Mouse (Mus musculus) myocyte (in vitro differentiated cells): Measurements from ENCODE around the gene Paqr6. TPM values are rescaled to one million over a fixed set of nuclear protein-coding genes. Genes with fewer than 3 reads are reported as not detected.

Experiments used
- H3K27me3 ChIP-seq: one replicate; pipeline ENCODE4 v1.6.1; 2011; ENCODE audit not compliant: control insufficient read depth, insufficient read depth, insufficient read length
- H3K36me3 ChIP-seq: one replicate; pipeline ENCODE4 v1.6.1; 2011; ENCODE audit not compliant: control insufficient read depth, insufficient read depth
- H3K4me2 ChIP-seq: one replicate; pipeline ENCODE4 v1.6.1; 2011; ENCODE audit warnings: low read depth, control low read depth
- H3K4me3 ChIP-seq: one replicate; pipeline ENCODE4 v1.5.1; 2011; ENCODE audit warnings: mild to moderate bottlenecking, control low read depth, moderate library complexity
- H3K79me2 ChIP-seq: one replicate; pipeline ENCODE4 v1.6.1; 2011; ENCODE audit not compliant: control insufficient read depth, insufficient read depth
- H3ac ChIP-seq: one replicate; pipeline ENCODE4 v1.6.1; 2011; ENCODE audit not compliant: control insufficient read depth, insufficient read length
- CEBPB ChIP-seq: IDR thresholded peaks from 2 replicates; pipeline ENCODE4 v1.6.1; 2011; ENCODE audit warnings: mild to moderate bottlenecking, moderate library complexity; ENCODE audit not compliant: poor library complexity, insufficient read depth, severe bottlenecking
- E2F4 ChIP-seq: IDR thresholded peaks from one replicate; pipeline ENCODE4 v1.6.1; 2011; ENCODE audit warnings: mild to moderate bottlenecking, control low read depth, moderate library complexity; ENCODE audit not compliant: insufficient read depth
- MAX ChIP-seq: IDR thresholded peaks from one replicate; pipeline ENCODE4 v1.6.1; 2011; ENCODE audit warnings: low read depth, mild to moderate bottlenecking, control low read depth
- MYOD1 ChIP-seq, 3 experiments: IDR thresholded peaks; one replicate each; pipeline ENCODE4 v1.6.1; 2011; ENCODE audit warnings: control low read depth in 2 of 3, low read depth in 2 of 3, mild to moderate bottlenecking in 2 of 3, moderate library complexity in 1 of 3; ENCODE audit not compliant: insufficient read length in 2 of 3, control insufficient read depth in 1 of 3
- MYOG ChIP-seq, 3 experiments: IDR thresholded peaks; one replicate each; pipeline ENCODE4 v1.6.1; 2011; ENCODE audit warnings: control low read depth in 2 of 3, low read depth in 2 of 3, mild to moderate bottlenecking in 2 of 3; ENCODE audit not compliant: insufficient read length in 2 of 3, control insufficient read depth in 1 of 3, insufficient read depth in 1 of 3
- POLR2A ChIP-seq: IDR thresholded peaks from one replicate; pipeline ENCODE4 v1.6.1; 2011; ENCODE audit warnings: low read depth, mild to moderate bottlenecking, control low read depth, moderate library complexity; ENCODE audit not compliant: insufficient read length
- POLR2AphosphoS2 ChIP-seq: IDR thresholded peaks from one replicate; pipeline ENCODE4 v1.6.1; 2011; ENCODE audit warnings: low read depth, control low read depth; ENCODE audit not compliant: insufficient read length
- REST ChIP-seq: IDR thresholded peaks from one replicate; pipeline ENCODE4 v1.6.1; 2011; ENCODE audit warnings: mild to moderate bottlenecking, control low read depth, moderate library complexity; ENCODE audit not compliant: insufficient read depth, insufficient read length
- SRF ChIP-seq: IDR thresholded peaks from one replicate; pipeline ENCODE4 v1.6.1; 2011; ENCODE audit warnings: low read depth; ENCODE audit not compliant: control insufficient read depth, insufficient read length
- TCF12 ChIP-seq: IDR thresholded peaks from one replicate; pipeline ENCODE4 v1.6.1; 2011; ENCODE audit warnings: mild to moderate bottlenecking, control low read depth; ENCODE audit not compliant: poor library complexity, insufficient read depth, severe bottlenecking
- TCF3 ChIP-seq: IDR thresholded peaks from one replicate; pipeline ENCODE4 v1.6.1; 2011; ENCODE audit warnings: low read depth, control low read depth; ENCODE audit not compliant: insufficient read length
- USF1 ChIP-seq: IDR thresholded peaks from one replicate; pipeline ENCODE4 v1.6.1; 2011; ENCODE audit warnings: low read depth, mild to moderate bottlenecking, control low read depth, moderate library complexity
- polyA plus RNA-seq: library from polyadenylated mRNA; unstranded; fragments of >200 nt; fragmentation: generic; extraction: Trizol; gene quantifications from one replicate; pipeline ENCODE4 v1.2.1, GENCODE M21; 2012; ENCODE audit warnings: missing spikeins

Gene Paqr6
- polyA plus RNA-seq, 1 experiment, result not detected

DNA sequence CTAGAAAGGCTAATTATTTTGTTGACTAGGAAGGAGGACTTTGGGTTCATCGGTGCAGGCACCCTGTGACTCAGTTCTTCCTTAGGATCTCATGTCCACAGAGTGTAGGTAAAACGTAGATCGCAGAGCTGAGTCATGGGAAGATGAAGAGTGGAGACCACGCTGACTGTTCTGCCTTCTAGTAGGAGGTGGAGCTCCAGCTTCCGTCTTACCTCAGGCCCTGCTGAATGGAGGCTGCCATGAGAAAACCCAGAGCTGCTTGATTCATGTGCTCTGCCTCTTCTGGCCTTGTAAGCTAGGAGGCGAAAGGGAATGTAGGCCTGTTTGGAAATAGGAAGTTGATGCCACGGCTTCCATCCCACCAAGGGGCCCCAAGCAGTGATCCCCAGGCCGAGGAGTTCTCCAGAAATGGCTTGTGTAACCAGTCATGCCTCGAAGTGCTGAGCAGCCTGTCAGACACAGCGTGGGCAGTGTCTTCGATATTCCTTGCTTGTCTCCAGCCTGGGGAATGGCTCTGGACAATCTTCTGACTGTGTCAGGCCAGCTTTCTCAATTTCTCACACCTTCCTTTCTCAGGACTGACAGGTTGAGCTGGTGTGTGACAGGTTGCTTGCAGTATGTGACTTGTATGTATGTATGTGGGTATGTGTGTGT is 26.9 kb upstream of the Paqr6 start:
- Histone ChIP-seq H3K4me3 (peak overlapping the region; percentile 92), H3ac (no peak overlapping the region), H3K27me3 (no peaks in the 10 kb centered on the region), H3K36me3 (peaks cover 22% of the 10 kb centered on the region), H3K4me2 (peak overlapping the region; percentile 58), H3K79me2 (peaks cover 65% of the 10 kb centered on the region)
- TF ChIP-seq E2F4 (no peak), SRF (no peak), REST (no peak), CEBPB (no peak), MYOG (IDR thresholded peaks at IDR 0.05; ENCODE audit: control insufficient read depth in 1 of 3, insufficient read depth in 1 of 3, insufficient read length in 2 of 3, low read depth in 2 of 3) (no peak), MAX (no peak), USF1 (no peak), MYOD1 (IDR thresholded peaks at IDR 0.05; ENCODE audit: control insufficient read depth in 1 of 3, insufficient read length in 2 of 3, low read depth in 2 of 3) (no peak), TCF3 (no peak), POLR2A (no peak)

DNA sequence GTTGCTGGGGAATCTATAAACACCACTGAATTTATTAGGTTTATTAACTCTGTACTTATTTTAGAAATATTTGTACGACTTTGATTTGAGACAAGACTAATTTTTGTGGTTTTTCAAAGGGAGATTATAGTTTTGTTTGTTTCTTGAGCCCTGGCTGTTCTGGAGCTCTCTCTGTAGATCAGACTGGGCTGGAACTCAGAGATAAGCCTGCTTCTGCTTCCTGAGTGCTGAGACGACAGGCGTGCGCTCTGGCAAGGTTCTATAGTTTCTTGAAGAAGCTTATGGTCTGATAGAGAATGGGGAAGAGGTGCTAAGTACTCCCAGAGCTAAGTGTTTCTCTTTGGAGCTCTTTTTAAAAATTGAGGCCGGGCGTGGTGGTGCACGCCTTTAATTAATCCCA is 26.1 kb upstream of the Paqr6 start:
- peaks cover 28% of the 10 kb centered on the region for H3K36me3 ChIP-seq
- no peak overlapping the region for H3K4me2 ChIP-seq
- peaks cover 65% of the 10 kb centered on the region for H3K79me2 ChIP-seq
- no peaks in the 10 kb centered on the region for H3K27me3 ChIP-seq
- H3K4me3 ChIP-seq, result peak overlapping the region; percentile 92
- TF ChIP-seq CEBPB (no peak), POLR2AphosphoS2 (no peak), MYOG (IDR thresholded peaks at IDR 0.05; ENCODE audit: control insufficient read depth in 1 of 3, insufficient read depth in 1 of 3, insufficient read length in 2 of 3, low read depth in 2 of 3) (no peak), TCF12 (no peak), MAX (no peak), E2F4 (no peak), SRF (no peak), POLR2A (no peak), REST (no peak), TCF3 (no peak), USF1 (no peak), MYOD1 (IDR thresholded peaks at IDR 0.05; ENCODE audit: control insufficient read depth in 1 of 3, insufficient read length in 2 of 3, low read depth in 2 of 3) (no peak)
- H3ac ChIP-seq, result no peak overlapping the region

DNA sequence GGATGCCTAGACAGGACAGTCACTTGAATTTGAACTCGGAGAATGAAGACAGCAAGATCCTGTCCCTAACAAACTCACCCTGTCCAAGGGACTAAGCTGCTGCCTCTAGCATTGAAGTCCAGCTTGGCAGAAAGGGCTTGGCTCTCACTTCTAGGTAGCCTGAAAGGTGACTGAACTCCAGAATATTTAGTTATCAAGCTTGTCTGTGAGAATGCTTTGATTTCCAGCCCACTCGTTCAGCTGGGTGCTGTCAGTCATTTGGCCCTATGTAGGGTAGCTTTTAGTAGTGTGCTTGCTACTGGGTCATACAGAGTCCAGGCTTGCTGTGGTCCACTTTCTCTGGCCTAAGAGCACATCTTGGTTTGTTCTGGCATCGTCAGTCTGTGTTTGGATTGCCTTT is 25.4 kb upstream of the Paqr6 start:
- TF ChIP-seq E2F4, result no peak
- TF ChIP-seq MYOD1 (IDR thresholded peaks at IDR 0.05; ENCODE audit: control insufficient read depth in 1 of 3, insufficient read length in 2 of 3, low read depth in 2 of 3), result peak in 1 of 3 experiments; percentile 24
- Histone ChIP-seq H3K36me3 (peaks cover 35% of the 10 kb centered on the region), H3K4me2 (no peak overlapping the region)

DNA sequence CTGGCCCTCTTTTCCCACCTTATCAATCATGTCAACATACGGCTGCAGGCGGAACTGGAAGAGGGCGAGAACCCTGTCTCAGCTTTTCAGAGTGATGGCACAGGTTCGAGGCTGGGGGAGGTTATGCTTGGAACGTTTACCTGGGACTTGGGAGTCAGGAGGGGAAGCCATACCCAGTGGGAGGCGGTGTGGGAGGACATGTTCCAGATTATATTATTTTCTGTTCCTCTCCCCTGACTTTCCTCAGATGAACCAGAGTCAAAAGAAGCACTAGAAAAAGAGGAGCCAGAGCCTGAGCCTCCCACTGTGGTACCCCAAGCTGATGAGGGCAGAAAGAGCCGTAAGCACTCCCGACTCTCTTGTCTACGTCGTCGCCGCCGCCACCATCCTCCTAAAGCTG is 13.7 kb upstream of the Paqr6 start:
- no peak overlapping the region for H3K4me2 ChIP-seq
- H3K4me3 ChIP-seq, result no peak overlapping the region
- no peak overlapping the region for H3ac ChIP-seq
- peaks cover 72% of the 10 kb centered on the region for H3K36me3 ChIP-seq
- no peaks in the 10 kb centered on the region for H3K27me3 ChIP-seq
- TF ChIP-seq POLR2A (no peak), TCF3 (no peak), MYOG (IDR thresholded peaks at IDR 0.05; ENCODE audit: control insufficient read depth in 1 of 3, insufficient read depth in 1 of 3, insufficient read length in 2 of 3, low read depth in 2 of 3) (no peak), MYOD1 (IDR thresholded peaks at IDR 0.05; ENCODE audit: control insufficient read depth in 1 of 3, insufficient read length in 2 of 3, low read depth in 2 of 3) (no peak), POLR2AphosphoS2 (no peak), REST (no peak), TCF12 (no peak), SRF (no peak), MAX (no peak), E2F4 (no peak), CEBPB (no peak), USF1 (no peak)
- H3K79me2 ChIP-seq, result no peaks in the 10 kb centered on the region

More for the DNA sequence above, 25.4 kb upstream of the Paqr6 start:
- H3ac ChIP-seq, result no peak overlapping the region
- H3K79me2 ChIP-seq, result peaks cover 65% of the 10 kb centered on the region
- no peak overlapping the region for H3K4me3 ChIP-seq
- no peaks in the 10 kb centered on the region for H3K27me3 ChIP-seq

DNA sequence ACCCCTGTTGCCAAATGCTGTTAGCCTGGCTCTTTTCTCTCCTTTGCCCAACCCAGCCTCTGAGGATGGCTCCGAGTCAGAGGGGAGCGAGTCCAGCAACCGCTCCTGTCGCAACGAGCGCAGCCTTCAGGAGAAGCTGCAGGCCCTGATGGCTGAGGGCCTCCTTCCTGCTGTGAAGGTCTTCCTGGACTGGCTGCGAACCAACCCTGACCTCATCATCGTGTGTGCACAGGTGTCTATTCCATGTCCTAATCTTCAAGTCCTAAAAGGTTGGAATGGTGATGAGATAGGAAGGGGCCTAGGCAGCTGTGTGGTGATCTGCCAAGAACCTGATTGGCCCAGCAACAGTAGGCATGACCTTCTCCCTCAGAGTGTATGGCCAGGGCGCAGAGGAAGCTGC is 11.5 kb upstream of the Paqr6 start:
- Histone ChIP-seq H3K4me3 (no peak overlapping the region), H3K36me3 (peaks cover 78% of the 10 kb centered on the region), H3K79me2 (no peaks in the 10 kb centered on the region), H3ac (no peak overlapping the region), H3K27me3 (no peaks in the 10 kb centered on the region), H3K4me2 (no peak overlapping the region)
- TF ChIP-seq CEBPB, result no peak
- no peak for TF ChIP-seq POLR2AphosphoS2
- TF ChIP-seq E2F4, result no peak
- TF ChIP-seq SRF, result no peak
- TF ChIP-seq USF1, result no peak
- no peak for TF ChIP-seq POLR2A
- no peak for TF ChIP-seq TCF3
- TF ChIP-seq MYOG (IDR thresholded peaks at IDR 0.05; ENCODE audit: control insufficient read depth in 1 of 3, insufficient read depth in 1 of 3, insufficient read length in 2 of 3, low read depth in 2 of 3), result no peak
- TF ChIP-seq MYOD1 (IDR thresholded peaks at IDR 0.05; ENCODE audit: control insufficient read depth in 1 of 3, insufficient read length in 2 of 3, low read depth in 2 of 3), result no peak
- TF ChIP-seq TCF12, result no peak
- no peak for TF ChIP-seq REST
- no peak for TF ChIP-seq MAX
